Mouse (Mus musculus) embryonic fibroblast, embryonic 13.5 days (primary cell): Measurements from ENCODE around the gene Cdh24.
A peak's percentile ranks its signal among the peaks of the same experiment; 100 is the strongest.

Experiments used
- CTCF ChIP-seq: IDR thresholded peaks from 2 replicates; pipeline ENCODE4 v1.5.1; 2011; ENCODE audit warnings: mild to moderate bottlenecking, control low read depth, low read length, moderate library complexity, borderline replicate concordance; ENCODE audit not compliant: insufficient read depth
- POLR2A ChIP-seq: IDR thresholded peaks from 2 replicates; pipeline ENCODE4 v1.6.1; 2011; ENCODE audit warnings: low read depth, mild to moderate bottlenecking, control low read depth, low read length, moderate library complexity

- peak; percentile 82; the same call in 1 of the 2 replicates for TF ChIP-seq CTCF
- no peak for TF ChIP-seq POLR2A
These were observed 4.2 kb downstream of the Cdh24 start for GRCm38 (mm10) chr14:54636954-54637353.
